Mouse (Mus musculus) kidney, adult 2 months (tissue): Measurements from ENCODE around the gene Stx16. TPM values are rescaled to one million over a fixed set of nuclear protein-coding genes. Genes with fewer than 3 reads are reported as not detected.
A peak's percentile ranks its signal among the peaks of the same experiment; 100 is the strongest.

Source experiments
- DNase-seq: peaks from one replicate; pipeline ENCODE4 v3.0.0; 2021
- H3K27ac ChIP-seq: fragments of 200-500 bp; 2 replicates; pipeline ENCODE4 v1.5.1; 2012; ENCODE audit warnings: low read depth, low read length, control low read depth, inconsistent platforms; ENCODE audit not compliant: insufficient read depth
- H3K27me3 ChIP-seq: fragments of 200-500 bp; replicated peaks from 2 replicates; pipeline ENCODE4 v1.6.1; 2012; ENCODE audit warnings: mild to moderate bottlenecking, moderate library complexity, low read length, inconsistent platforms; ENCODE audit not compliant: control insufficient read depth, insufficient read depth
- H3K36me3 ChIP-seq: fragments of 200-500 bp; 2 replicates; pipeline ENCODE4 v1.6.1; 2012; ENCODE audit warnings: mild to moderate bottlenecking, moderate library complexity, low read length, inconsistent platforms; ENCODE audit not compliant: control insufficient read depth, insufficient read depth
- H3K4me1 ChIP-seq: fragments of 200-500 bp; 2 replicates; pipeline ENCODE4 v1.6.1; 2011; ENCODE audit warnings: low read length; ENCODE audit not compliant: control insufficient read depth, insufficient read depth
- H3K4me3 ChIP-seq: fragments of 200-500 bp; 2 replicates; pipeline ENCODE4 v1.5.1; 2011; ENCODE audit warnings: mild to moderate bottlenecking, low read depth, low read length, control low read depth; ENCODE audit not compliant: insufficient read depth
- CTCF ChIP-seq: fragments of 200-500 bp; conservative IDR thresholded peaks from 2 replicates; pipeline ENCODE4 v1.5.1; 2011; ENCODE audit warnings: low read depth, mild to moderate bottlenecking, control low read depth, low read length, moderate library complexity, mixed read lengths; ENCODE audit not compliant: insufficient read depth, insufficient read length
- POLR2A ChIP-seq: fragments of 200-500 bp; IDR thresholded peaks from one replicate; pipeline ENCODE4 v1.6.1; 2011; ENCODE audit warnings: low read depth, low read length, control low read depth
- WGBS: fragments of 180-500 bp; shearing (Covaris S2); methylation state at CpG from one replicate; pipeline ENCODE4 v1.1.7; 2018; 5-methylcytosine and 5-hydroxymethylcytosine counted together
- polyA plus RNA-seq: library from polyadenylated mRNA; depleted of rRNA; stranded (reverse); fragments of >200 nt; gene quantifications from 2 replicates; pipeline ENCODE4 v1.2.3, GENCODE M21; 2012

Gene Stx16
- polyA plus RNA-seq, 1 experiment: 24.3 TPM

DNA sequence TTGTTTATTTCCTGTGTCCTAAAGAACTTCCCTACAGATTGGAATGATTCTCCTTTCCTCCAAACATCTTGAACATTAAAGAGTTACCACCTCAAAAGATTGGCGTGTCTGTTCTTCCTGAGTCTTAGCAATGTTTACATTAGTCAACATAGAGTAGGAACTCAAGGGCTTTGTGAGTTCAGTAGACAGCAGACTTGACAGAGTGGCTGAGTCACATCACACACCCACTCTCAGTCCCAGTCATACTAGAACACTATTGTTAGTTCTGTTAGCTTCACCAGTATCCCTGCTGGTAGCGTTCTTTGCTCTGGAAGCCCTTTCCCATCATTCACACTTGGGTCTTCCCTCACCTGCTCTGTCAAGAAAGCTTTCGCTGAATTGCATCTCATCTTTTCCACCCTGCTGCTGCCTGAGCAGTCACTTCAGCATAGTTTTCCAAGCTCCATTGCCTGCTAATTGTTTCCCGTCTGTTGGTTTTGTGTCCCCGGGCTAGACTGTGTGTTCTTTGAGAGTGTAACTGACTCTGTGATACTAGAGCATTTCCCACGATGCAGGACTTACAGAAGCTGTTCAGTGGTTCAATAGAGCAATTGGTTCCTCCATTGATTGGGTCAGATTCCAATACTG, 8.2 kb upstream of the Stx16 start:
- no peak for DNase-seq
- H3K27ac ChIP-seq: no peak overlapping the region
- H3K27me3 ChIP-seq: no peaks in the 10 kb centered on the region
- no peak for TF ChIP-seq POLR2A
- TF ChIP-seq CTCF: no peak
- no peak overlapping the region for H3K4me3 ChIP-seq
- no peaks in the 10 kb centered on the region for H3K4me1 ChIP-seq
- H3K36me3 ChIP-seq: no peaks in the 10 kb centered on the region
- 55% methylated on average over 6 of the region's 6 CpGs for WGBS

DNA sequence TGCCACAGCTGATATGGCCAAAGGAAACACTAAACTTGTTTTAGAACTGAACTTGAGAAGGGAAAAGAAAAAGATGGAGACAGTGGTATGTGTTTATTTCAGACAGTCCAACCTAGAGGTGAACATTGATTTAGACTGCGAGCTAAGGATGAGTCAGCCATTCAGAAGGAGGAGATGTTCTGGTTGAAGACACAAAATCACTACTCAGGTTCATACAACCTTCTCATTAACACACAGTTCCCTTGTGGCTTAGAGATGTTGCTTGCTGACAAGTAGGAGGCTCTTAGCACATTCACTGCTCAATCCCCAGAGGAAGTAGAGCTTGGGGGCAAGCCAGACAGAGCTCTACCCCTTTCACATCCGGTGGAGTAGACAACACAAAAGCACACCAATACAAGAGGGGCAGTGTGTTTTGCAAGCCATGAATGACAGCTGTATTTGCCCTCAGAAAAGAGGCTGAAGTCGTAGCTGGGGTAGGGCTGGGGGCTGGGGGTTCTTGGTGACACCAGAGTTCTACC, 6.5 kb upstream of the Stx16 start:
- Histone ChIP-seq H3K36me3 (no peaks in the 10 kb centered on the region), H3K27ac (no peak overlapping the region), H3K4me1 (0 out of 2 replicates have a peak, but pooled peaks cover 2% of the 10 kb centered on the region), H3K27me3 (no peaks in the 10 kb centered on the region), H3K4me3 (no peak overlapping the region)
- TF ChIP-seq CTCF: no peak
- no peak for TF ChIP-seq POLR2A
- WGBS: 70% methylated on average over 3 of the region's 3 CpGs
- no peak for DNase-seq

DNA sequence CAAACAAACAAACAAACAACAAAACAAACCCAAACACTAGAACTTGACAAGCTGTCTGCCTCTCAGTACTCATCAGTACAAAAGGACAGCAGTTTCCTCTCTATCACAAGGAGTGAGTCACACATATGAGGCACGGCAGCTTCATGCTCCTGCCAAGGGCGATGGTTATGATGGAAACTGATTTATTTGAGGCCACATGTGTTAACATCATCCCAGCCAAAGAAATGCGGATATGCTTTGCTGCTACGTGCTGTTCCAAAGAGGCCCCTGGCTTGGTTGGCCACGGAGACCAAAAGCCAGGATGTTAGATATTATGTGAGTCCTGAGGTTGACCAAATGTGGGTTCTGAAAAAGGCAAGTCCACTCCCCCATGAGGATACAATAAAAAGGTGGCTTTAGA, 4.7 kb upstream of the Stx16 start:
- 87% methylated on average over 5 of the region's 5 CpGs for WGBS
- Histone ChIP-seq H3K27ac (no peak overlapping the region), H3K27me3 (no peaks in the 10 kb centered on the region), H3K4me1 (peaks cover 5% of the 10 kb centered on the region; the same call in 1 of the 2 replicates), H3K4me3 (no peak overlapping the region), H3K36me3 (no peaks in the 10 kb centered on the region)
- TF ChIP-seq POLR2A (no peak), CTCF (no peak)
- DNase-seq: no peak

DNA sequence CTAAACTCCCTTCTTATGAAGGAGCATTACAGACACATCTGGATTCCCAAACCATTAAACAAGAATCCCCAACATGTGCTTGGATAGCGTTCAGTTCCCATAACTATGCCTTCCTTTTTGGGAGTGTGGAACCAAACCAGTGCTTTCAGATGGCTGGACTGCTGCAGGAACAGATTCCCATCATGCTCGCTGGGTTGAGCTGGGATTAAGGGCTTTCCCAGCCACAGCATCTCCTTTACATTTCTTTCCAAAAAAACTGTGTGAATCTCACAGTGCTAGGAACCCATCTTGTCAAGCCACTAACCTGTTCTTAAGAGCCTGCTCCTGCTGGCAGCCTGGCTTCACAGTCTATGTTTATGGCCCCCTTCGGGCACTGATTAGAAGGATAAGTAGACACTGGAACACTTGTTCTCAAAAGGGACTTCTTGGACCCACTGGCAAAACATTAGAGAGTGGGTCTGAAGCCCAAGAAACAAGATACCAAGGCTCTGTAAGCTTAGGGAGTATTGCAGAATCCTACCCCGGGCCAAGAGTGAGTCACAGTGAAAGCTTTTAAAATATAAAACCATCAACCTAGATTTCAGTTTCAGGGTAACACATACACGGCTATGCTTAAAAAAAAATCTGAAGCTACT, 2.8 kb upstream of the Stx16 start:
- WGBS: 74% methylated on average over 5 of the region's 5 CpGs
- Histone ChIP-seq H3K4me3 (no peak overlapping the region), H3K4me1 (peaks cover 5% of the 10 kb centered on the region; the same call in 1 of the 2 replicates), H3K27me3 (no peaks in the 10 kb centered on the region), H3K27ac (no peak overlapping the region), H3K36me3 (no peaks in the 10 kb centered on the region)
- no peak for TF ChIP-seq CTCF
- TF ChIP-seq POLR2A: no peak
- no peak for DNase-seq

DNA sequence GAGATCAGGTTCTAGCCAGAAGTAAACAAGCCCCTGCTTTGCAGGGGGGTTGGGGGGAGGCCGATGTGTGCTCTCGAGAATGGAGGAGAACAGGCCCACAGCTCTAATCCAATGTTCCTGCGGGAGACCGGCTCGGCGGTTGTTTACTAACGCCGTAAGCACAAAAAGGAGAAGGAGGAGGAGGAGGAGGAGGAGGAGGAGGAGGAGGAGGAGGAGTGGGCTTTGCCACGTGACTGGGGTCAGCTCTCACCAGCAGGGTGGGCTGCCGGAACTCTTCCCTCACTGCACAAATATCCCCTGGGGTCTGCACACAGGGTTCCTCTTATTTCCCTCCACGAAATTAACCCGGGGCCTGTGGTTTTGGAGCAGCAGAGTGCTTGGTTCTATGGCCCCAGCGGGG, 1.5 kb upstream of the Stx16 start:
- Histone ChIP-seq H3K27me3 (no peaks in the 10 kb centered on the region), H3K4me3 (no peak overlapping the region), H3K4me1 (peaks cover 5% of the 10 kb centered on the region; the same call in 1 of the 2 replicates), H3K27ac (no peak overlapping the region), H3K36me3 (no peaks in the 10 kb centered on the region)
- no peak for DNase-seq
- TF ChIP-seq POLR2A (no peak), CTCF (no peak)
- WGBS: 22% methylated on average over 9 of the region's 13 CpGs

DNA sequence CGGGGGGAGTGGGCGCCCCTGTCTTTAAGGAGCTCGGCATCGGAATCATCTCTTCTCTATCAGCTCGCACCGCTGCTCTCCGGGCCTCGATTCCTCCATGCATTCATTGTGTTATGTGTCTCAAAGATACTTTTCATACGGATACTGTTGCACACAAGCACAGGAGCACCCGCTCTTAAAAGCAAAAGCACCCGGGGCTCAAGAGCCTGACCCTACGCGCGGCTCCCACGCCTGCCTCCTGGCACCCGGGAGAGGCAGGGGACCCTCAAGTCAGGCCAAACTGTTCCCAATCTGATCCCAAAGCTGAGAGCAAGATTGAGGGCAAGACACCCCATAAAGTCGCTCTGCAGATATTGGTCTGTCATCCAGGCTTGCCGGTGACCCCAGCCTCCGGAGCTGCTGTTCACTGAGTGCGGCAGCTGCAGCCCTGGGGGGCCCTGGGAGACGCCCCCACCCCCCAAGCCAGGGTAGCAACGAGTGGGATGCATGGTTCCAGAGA, 987 bp upstream of the Stx16 start:
- Histone ChIP-seq H3K27ac (peak overlapping the region; percentile 52; the same call in 1 of the 2 replicates), H3K27me3 (no peaks in the 10 kb centered on the region), H3K4me1 (peaks cover 5% of the 10 kb centered on the region; the same call in 1 of the 2 replicates), H3K36me3 (no peaks in the 10 kb centered on the region), H3K4me3 (no peak overlapping the region)
- no peak for DNase-seq
- 14% methylated on average over 22 of the region's 22 CpGs for WGBS
- no peak for TF ChIP-seq POLR2A
- TF ChIP-seq CTCF: no peak

DNA sequence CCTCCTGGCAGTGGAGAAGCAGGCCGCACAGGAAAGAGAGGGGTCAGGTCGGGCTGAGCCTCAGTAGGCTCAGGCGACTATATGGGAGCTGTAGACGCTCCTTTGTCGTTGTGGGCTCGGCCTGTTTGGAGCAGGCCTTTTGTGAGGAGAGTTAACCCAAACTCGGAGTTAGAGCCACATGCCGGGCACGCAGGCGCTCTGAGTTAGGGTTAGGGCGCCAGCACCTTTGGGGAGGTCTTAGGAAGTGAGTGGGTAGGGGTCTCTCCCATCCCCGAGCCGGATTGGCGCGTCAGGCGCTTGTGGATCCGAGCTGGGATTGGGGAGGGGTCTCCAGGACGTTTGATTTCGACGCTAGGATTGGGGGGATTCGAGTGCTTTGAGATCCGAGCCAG, 321 bp downstream of the Stx16 start:
- Histone ChIP-seq H3K27me3 (no peaks in the 10 kb centered on the region), H3K4me1 (peaks cover 5% of the 10 kb centered on the region; the same call in 1 of the 2 replicates), H3K4me3 (peak overlapping the region; percentile 100), H3K27ac (peak overlapping the region; percentile 78), H3K36me3 (no peaks in the 10 kb centered on the region)
- under 1% methylated on average over 22 of the region's 22 CpGs for WGBS
- no peak for TF ChIP-seq CTCF
- TF ChIP-seq POLR2A: no peak
- no peak for DNase-seq
